Mouse (Mus musculus) lung, adult 2 months (tissue): ENCODE measurements at regions not wholly inside any gene's neighbourhood (a gene's known extent, or its start where the extent isn't known, plus 50 kb on each side); places are given as distances from the start of the nearest gene placed in this dataset.

Experiments used
- CTCF ChIP-seq: fragments of 200-500 bp; IDR thresholded peaks from 2 replicates; pipeline ENCODE4 v1.5.1; 2011; ENCODE audit warnings: mild to moderate bottlenecking, low read length, control low read depth; ENCODE audit not compliant: insufficient read depth
- POLR2A ChIP-seq: fragments of 200-500 bp; IDR thresholded peaks from 2 replicates; pipeline ENCODE4 v1.6.1; 2011; ENCODE audit warnings: low read depth, mild to moderate bottlenecking, control low read depth, low read length, borderline replicate concordance; ENCODE audit errors: extremely low read depth

DNA sequence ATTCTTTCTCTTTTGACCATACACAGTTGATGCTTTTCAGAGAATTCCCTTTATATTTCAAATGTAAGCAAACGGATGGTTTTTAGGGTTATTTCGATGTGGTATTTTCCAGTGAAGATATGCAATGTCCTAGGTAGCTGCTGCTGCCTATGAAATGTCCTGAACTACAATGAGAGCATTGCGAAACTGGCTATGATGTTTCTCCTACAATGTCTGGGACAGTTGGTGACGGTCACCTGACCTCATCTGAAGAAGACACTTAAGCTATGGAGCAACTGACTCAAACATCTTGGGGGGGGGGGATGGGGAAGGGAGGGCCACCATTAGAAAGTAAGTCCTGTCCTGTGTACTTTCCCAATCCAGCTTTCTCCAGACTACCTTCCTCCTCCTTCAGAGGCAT is 182.1 kb upstream of the Ell2 start:
- TF ChIP-seq CTCF, result no peak
- TF ChIP-seq POLR2A, result no peak
